Mouse (Mus musculus): ENCODE results near the gene Wdr75. TPM values are rescaled to one million over a fixed set of nuclear protein-coding genes. Genes with fewer than 3 reads are reported as not detected.
A peak's percentile ranks its signal among the peaks of the same experiment; 100 is the strongest.

Wdr75 gene
- polyA plus RNA-seq, 1 experiment from 2014 or later = 58.1 TPM

- DNase-seq (ENCODE audit: low spot score) = peak; percentile 5
- no peaks in the 10 kb centered on the region for H3K36me3 ChIP-seq (ENCODE audit: insufficient read depth, low read length)
- H3K4me1 ChIP-seq (replicated peaks; ENCODE audit: insufficient read depth, low read length) = no peaks in the 10 kb centered on the region
- ATAC-seq (replicated peaks; ENCODE audit: low FRiP score, low read depth) = no peak
- H3K9ac ChIP-seq (ENCODE audit: low read depth, low read length) = no peak overlapping the region
- 78% methylated on average over 8 of the region's 8 CpGs for WGBS
- H3K27ac ChIP-seq = no peak overlapping the region
- no peak overlapping the region for H3K4me3 ChIP-seq (replicated peaks; ENCODE audit: low read depth, low read length)
- no peak for TF ChIP-seq CTCF (IDR thresholded peaks at IDR 0.05; ENCODE audit: low read depth)
- no peaks in the 10 kb centered on the region for H3K9me3 ChIP-seq (replicated peaks; ENCODE audit: low read length)
- no peaks in the 10 kb centered on the region for H3K27me3 ChIP-seq (ENCODE audit: insufficient read depth, low read length)
- H3K4me2 ChIP-seq (ENCODE audit: low read length) = no peak overlapping the region
Observed at GRCm38 (mm10) chr1:45830453-45831206, 35.7 kb downstream of the Wdr75 start.

DNA sequence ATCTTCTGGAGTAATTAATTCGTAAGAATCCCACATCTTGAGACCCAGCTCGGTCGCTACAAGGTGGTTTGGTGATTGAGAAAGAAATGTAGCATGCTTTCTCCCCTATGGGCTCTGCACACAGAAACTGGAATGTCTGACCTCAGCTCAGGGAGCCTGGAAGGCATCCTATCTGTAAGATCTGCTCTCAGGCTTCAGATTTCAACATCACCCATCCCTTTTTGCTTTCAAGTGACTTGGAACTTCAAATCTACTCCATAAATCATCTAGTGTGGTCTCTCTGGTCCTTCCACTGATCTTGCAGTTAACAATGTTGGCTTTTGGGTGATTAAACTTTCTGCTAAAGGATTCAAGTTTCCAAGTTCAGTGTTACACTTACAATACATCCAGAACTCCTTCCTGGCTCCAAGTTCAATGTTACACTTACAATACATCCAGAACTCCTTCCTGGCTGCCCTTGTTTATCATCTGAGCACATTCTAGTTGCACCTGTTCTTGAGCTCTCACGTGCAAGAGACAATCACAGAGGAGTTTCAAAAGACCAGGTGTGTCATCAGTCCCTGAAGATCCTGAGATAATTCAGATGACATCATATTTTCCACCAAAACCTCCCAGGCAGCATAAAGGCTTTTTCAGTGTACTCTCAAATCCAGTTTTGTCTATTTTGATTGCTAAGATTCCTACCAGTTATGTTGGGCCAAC is 40.5 kb downstream of the Wdr75 start:
- Histone ChIP-seq H3K9me3 (replicated peaks; ENCODE audit: low read length) (no peaks in the 10 kb centered on the region), H3K4me3 (replicated peaks; ENCODE audit: low read depth, low read length) (no peak overlapping the region), H3K4me2 (ENCODE audit: low read length) (no peak overlapping the region), H3K36me3 (ENCODE audit: insufficient read depth, low read length) (no peaks in the 10 kb centered on the region), H3K27ac (no peak overlapping the region), H3K4me1 (replicated peaks; ENCODE audit: insufficient read depth, low read length) (no peaks in the 10 kb centered on the region), H3K27me3 (ENCODE audit: insufficient read depth, low read length) (no peaks in the 10 kb centered on the region), H3K9ac (ENCODE audit: low read depth, low read length) (no peak overlapping the region)
- WGBS = 47% methylated on average over 4 of the region's 4 CpGs
- peak; percentile 55 for DNase-seq (ENCODE audit: low spot score)
- no peak for TF ChIP-seq CTCF (IDR thresholded peaks at IDR 0.05; ENCODE audit: low read depth)
- no peak for ATAC-seq (replicated peaks; ENCODE audit: low FRiP score, low read depth)

- H3K36me3 ChIP-seq (ENCODE audit: insufficient read depth, low read length) = no peaks in the 10 kb centered on the region
- no peaks in the 10 kb centered on the region for H3K4me1 ChIP-seq (replicated peaks; ENCODE audit: insufficient read depth, low read length)
- WGBS = 54% methylated on average over 4 of the region's 4 CpGs
- no peaks in the 10 kb centered on the region for H3K9me3 ChIP-seq (replicated peaks; ENCODE audit: low read length)
- no peak overlapping the region for H3K27ac ChIP-seq
- H3K4me3 ChIP-seq (replicated peaks; ENCODE audit: low read depth, low read length) = no peak overlapping the region
- ATAC-seq (replicated peaks; ENCODE audit: low FRiP score, low read depth) (peak; percentile 36; the same call in 1 of the 2 replicates), DNase-seq (ENCODE audit: low spot score) (peak; percentile 88)
- H3K4me2 ChIP-seq (ENCODE audit: low read length) = no peak overlapping the region
- H3K27me3 ChIP-seq (ENCODE audit: insufficient read depth, low read length) = no peaks in the 10 kb centered on the region
- H3K9ac ChIP-seq (ENCODE audit: low read depth, low read length) = no peak overlapping the region
- TF ChIP-seq CTCF (IDR thresholded peaks at IDR 0.05; ENCODE audit: low read depth) = no peak
Observed at GRCm38 (mm10) chr1:45837736-45838135, 42.8 kb downstream of the Wdr75 start.

DNA sequence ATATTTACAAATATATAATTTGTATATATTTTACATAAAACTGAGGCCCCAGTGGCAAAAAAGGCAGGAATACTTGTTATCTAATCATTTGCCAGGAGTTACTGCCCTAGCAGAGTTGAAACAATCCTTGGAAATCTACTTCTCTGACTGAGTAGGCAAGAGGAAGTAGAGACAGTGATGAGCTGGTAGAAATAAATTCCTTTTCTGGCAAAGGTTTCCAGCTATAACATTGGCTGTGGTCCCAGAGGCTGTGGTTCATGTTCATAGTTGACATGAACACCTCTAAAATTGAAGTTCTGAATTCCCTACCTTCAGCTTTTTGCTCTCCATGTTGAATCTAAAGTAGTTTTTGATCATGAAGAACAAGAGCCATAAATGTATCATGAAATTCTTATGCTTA is 43.3 kb downstream of the Wdr75 start:
- ATAC-seq (replicated peaks; ENCODE audit: low FRiP score, low read depth) = no peak
- Histone ChIP-seq H3K9ac (ENCODE audit: low read depth, low read length) (no peak overlapping the region), H3K27ac (no peak overlapping the region), H3K4me3 (replicated peaks; ENCODE audit: low read depth, low read length) (no peak overlapping the region), H3K9me3 (replicated peaks; ENCODE audit: low read length) (no peaks in the 10 kb centered on the region), H3K36me3 (ENCODE audit: insufficient read depth, low read length) (no peaks in the 10 kb centered on the region), H3K4me1 (replicated peaks; ENCODE audit: insufficient read depth, low read length) (no peaks in the 10 kb centered on the region), H3K4me2 (ENCODE audit: low read length) (no peak overlapping the region), H3K27me3 (ENCODE audit: insufficient read depth, low read length) (no peaks in the 10 kb centered on the region)
- TF ChIP-seq CTCF (IDR thresholded peaks at IDR 0.05; ENCODE audit: low read depth) = no peak
- DNase-seq (ENCODE audit: low spot score) = no peak

GRCm38 (mm10) chr1:45845466-45845865 is 50.5 kb downstream of the Wdr75 start:
- Histone ChIP-seq H3K4me2 (ENCODE audit: low read length) (no peak overlapping the region), H3K9ac (ENCODE audit: low read depth, low read length) (no peak overlapping the region), H3K27ac (no peak overlapping the region), H3K36me3 (ENCODE audit: insufficient read depth, low read length) (no peaks in the 10 kb centered on the region), H3K4me1 (replicated peaks; ENCODE audit: insufficient read depth, low read length) (no peaks in the 10 kb centered on the region), H3K27me3 (ENCODE audit: insufficient read depth, low read length) (no peaks in the 10 kb centered on the region), H3K9me3 (replicated peaks; ENCODE audit: low read length) (no peaks in the 10 kb centered on the region), H3K4me3 (replicated peaks; ENCODE audit: low read depth, low read length) (no peak overlapping the region)
- DNase-seq (ENCODE audit: low spot score) = no peak
- WGBS = 82% methylated on average over 1 of the region's 1 CpGs
- ATAC-seq (replicated peaks; ENCODE audit: low FRiP score, low read depth) = no peak
- TF ChIP-seq CTCF (IDR thresholded peaks at IDR 0.05; ENCODE audit: low read depth) = no peak

DNA sequence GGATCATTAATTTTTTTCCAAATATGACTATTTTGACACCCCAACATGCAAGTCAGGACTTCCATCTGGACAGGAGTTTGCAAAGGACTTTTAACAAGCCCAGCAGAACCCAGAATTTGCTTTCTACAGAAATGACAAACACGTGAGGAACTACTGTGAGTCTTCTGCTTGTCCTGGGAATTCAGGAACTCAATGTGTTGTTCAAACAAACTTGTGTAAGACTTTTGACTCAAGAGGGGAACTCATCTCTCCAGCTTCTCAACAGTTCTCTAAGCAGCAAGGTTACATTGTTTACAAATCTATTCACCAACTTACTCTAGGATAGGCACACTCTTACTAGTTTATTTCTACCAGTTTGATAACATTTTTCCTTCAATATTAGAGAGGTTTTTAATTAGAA is 63.1 kb downstream of the Wdr75 start:
- H3K9ac ChIP-seq (ENCODE audit: low read depth, low read length) = no peak overlapping the region
- no peaks in the 10 kb centered on the region for H3K9me3 ChIP-seq (replicated peaks; ENCODE audit: low read length)
- 75% methylated on average over 1 of the region's 1 CpGs for WGBS
- no peak for TF ChIP-seq CTCF (IDR thresholded peaks at IDR 0.05; ENCODE audit: low read depth)
- DNase-seq (ENCODE audit: low spot score) (no peak), ATAC-seq (replicated peaks; ENCODE audit: low FRiP score, low read depth) (no peak)
- H3K27me3 ChIP-seq (ENCODE audit: insufficient read depth, low read length) = no peaks in the 10 kb centered on the region
- H3K36me3 ChIP-seq (ENCODE audit: insufficient read depth, low read length) = no peaks in the 10 kb centered on the region
- no peaks in the 10 kb centered on the region for H3K4me1 ChIP-seq (replicated peaks; ENCODE audit: insufficient read depth, low read length)
- H3K27ac ChIP-seq = no peak overlapping the region
- H3K4me3 ChIP-seq (replicated peaks; ENCODE audit: low read depth, low read length) = no peak overlapping the region
- H3K4me2 ChIP-seq (ENCODE audit: low read length) = no peak overlapping the region

Measured in kidney, postnatal 0 days (tissue).